Mouse (Mus musculus): ENCODE measurements at regions not wholly inside any gene's neighbourhood (a gene's known extent, or its start where the extent isn't known, plus 50 kb on each side); places are given as distances from the start of the nearest gene placed in this dataset.

- TF ChIP-seq GATA1 (IDR thresholded peaks at IDR 0.05; ENCODE audit: borderline replicate concordance, low read length) (no peak), FLI1 (IDR thresholded peaks at IDR 0.05; ENCODE audit: low read length) (no peak)
Measured at GRCm38 (mm10) chr12:25493233-25493632, 396.3 kb upstream of the Id2 start.

Data from megakaryocyte, embryonic 14.5 days (primary cell).